Mouse (Mus musculus): ENCODE data around the gene Smagp.

Smagp gene

GRCm38 (mm10) chr15:100665411-100666218 lies 28.9 kb upstream of the Smagp start:
- CTCF ChIA-PET, result interaction anchor here (0.6 to 0.8 kb wide), 2 partner anchors 17 to 1392 kb away, joined by 4 to 11 read pairs; no protein-coding TSS in a partner anchor

GRCm38 (mm10) chr15:100664813-100665274 lies 28.1 kb upstream of the Smagp start:
- CTCF ChIA-PET, result interaction anchor here (0.8 to 1.3 kb wide), 2 partner anchors 12 to 18 kb away, joined by 3 to 11 read pairs; no protein-coding TSS in a partner anchor

- CTCF ChIA-PET, result no interaction called here
Measured at GRCm38 (mm10) chr15:100660805-100661204, 24.1 kb upstream of the Smagp start.

DNA sequence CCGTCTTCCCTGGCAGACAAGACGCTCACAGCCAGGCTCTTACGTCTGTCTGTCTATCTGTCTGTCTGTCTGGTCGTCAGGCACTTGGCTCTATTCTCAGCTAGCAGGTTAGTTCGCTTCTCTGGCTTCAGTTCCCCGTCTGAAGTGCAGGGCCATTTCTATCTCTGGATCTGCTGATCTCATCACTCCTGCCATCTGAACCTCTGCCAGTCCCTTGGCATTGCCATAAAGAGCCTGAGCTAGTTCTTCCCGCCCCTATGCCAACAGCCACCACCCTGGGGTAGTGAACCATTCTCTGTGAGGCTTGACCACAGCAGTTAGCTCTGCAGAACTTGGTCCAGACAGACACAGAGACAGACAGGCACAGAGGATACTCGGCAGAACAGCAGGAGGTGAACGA lies 23.6 kb upstream of the Smagp start:
- CTCF ChIA-PET, result no interaction called here

DNA sequence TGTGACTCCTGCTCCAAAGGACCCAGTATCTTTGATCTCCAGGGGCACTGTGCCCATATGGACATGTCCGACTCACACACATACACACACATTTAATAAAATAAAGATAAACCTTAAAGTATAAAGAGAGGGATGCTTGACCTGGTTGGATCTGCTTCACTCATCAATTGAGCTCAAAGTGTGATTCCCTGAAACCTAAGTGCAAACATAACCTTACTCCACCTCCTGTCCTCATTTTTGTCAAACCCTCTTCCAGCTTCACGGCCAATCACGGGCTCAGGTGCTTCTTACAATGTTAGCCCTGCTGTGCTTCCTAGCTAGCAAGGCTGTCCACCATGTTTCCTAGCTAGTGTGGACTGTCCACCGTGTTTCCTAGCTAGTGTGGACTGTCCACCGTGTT lies 18.5 kb upstream of the Smagp start:
- CTCF ChIA-PET, result interaction anchor here (0.6 kb wide), 1 partner anchor 17 kb away, joined by 3 read pairs; no protein-coding TSS in a partner anchor

DNA sequence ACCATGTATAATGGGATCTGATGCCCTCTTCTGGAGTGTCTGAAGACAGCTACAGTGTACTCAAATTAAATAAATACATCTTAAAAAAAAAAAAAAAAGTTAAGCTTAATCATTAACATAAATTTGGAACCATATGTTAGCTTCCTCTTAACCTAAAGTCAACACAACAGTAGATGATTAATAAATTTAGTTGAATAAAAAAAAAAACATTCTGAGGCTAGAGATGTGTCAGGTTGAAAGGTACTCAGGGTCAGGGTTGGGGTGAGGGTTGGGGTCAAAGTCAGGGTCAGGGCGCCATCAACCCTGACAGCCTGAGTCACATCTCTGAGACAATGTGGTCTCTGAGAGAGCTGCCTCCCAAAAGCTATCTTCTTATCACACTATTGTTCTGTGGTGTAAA lies 17.5 kb upstream of the Smagp start:
- CTCF ChIA-PET, result interaction anchor here (0.7 to 0.8 kb wide), 2 partner anchors 11 to 49 kb away, joined by 3 to 4 read pairs; no protein-coding TSS in a partner anchor

GRCm38 (mm10) chr15:100651610-100652009 lies 14.9 kb upstream of the Smagp start:
- CTCF ChIA-PET, result interaction anchor here (0.6 to 0.7 kb wide), 2 partner anchors 9 to 1415 kb away, joined by 3 to 8 read pairs; no protein-coding TSS in a partner anchor

- CTCF ChIA-PET, result no interaction called here
Measured at GRCm38 (mm10) chr15:100650111-100650510, 13.4 kb upstream of the Smagp start.

DNA sequence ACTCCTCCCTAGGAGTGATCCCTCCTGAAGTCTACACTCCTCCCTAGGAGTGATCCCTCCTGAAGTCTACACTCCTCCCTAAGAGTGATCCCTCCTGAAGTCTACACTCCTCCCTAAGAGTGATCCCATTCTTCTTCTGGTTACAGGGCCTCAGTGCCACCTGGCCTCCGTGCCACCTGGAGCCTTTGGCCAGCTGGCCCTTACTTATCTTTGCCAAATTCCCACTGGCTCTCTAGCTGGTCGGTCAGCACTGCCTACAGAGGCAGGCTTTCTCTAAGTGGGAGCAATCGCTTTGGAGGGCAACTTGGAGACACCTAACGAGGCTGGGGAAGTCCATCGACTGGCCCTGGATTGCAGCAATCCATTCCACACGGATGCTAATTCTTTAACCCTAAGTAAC lies 9.4 kb upstream of the Smagp start:
- CTCF ChIA-PET, result interaction anchor here (0.5 kb wide), 1 partner anchor 11 kb away, joined by 3 read pairs; no protein-coding TSS in a partner anchor

DNA sequence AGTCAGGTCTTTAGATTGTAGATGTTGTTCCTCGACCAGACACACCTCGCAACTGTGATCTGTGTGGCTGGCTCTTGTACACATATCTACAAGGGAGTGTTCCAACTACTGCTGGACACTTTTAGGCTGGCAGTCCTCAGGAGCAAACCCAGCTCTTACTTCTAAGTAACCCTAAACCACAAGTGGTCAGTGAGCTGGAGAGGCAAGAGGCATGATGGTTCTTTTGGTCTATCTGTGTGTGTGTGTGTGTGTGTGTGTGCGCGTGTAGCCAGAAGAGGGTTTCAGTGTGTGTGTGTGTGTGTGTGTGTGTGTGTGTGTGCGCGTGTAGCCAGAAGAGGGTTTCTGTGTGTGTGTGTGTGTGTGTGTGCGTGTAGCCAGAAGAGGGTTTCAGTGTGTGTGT lies 5.7 kb upstream of the Smagp start:
- CTCF ChIA-PET, result interaction anchor here (0.7 kb wide), 3 partner anchors 9 to 48 kb away, joined by 7 to 8 read pairs (median 8); no protein-coding TSS in a partner anchor

DNA sequence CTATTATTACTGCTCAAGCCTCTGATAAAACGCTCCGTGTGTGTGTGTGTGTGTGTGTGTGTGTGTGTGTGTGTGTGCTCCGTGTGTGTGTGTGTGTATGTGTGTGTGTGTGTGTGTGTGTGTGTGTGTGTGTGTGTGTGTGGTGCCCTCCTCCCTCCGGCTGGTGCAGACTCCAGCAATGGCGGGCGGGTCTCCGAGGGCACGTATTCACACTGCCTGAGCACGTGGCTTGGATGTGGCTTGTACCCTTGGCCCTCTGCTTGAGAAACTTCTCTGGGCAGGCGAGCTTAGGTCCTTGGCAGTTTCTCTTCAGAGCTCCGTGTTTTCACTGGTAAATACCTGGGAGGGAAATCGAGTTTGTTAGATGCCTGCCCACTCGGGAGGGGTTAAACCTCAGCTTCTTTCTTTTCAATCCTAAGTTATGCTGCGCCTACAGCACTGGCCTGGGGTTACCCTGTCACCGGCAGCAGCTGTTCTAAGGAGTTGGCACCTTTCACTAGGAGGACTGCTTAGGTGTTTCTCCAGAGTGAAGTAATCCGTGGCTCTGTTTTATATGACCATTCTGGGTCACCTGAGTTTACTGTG lies 4.6 kb upstream of the Smagp start:
- CTCF ChIA-PET, result interaction anchor here (0.6 to 1.1 kb wide), 2 partner anchors 23 to 85 kb away, joined by 3 to 8 read pairs; no protein-coding TSS in a partner anchor

GRCm38 (mm10) chr15:100639972-100640750 lies 3.4 kb upstream of the Smagp start:
- CTCF ChIA-PET, result interaction anchor here (0.6 kb wide), 1 partner anchor 87 kb away, joined by 8 read pairs; no protein-coding TSS in a partner anchor

GRCm38 (mm10) chr15:100637661-100638060 lies 921 bp upstream of the Smagp start:
- CTCF ChIA-PET, result interaction anchor here (0.6 to 1.3 kb wide), 5 partner anchors 8 to 1249 kb away, joined by 3 to 8 read pairs (median 4); no protein-coding TSS in a partner anchor

DNA sequence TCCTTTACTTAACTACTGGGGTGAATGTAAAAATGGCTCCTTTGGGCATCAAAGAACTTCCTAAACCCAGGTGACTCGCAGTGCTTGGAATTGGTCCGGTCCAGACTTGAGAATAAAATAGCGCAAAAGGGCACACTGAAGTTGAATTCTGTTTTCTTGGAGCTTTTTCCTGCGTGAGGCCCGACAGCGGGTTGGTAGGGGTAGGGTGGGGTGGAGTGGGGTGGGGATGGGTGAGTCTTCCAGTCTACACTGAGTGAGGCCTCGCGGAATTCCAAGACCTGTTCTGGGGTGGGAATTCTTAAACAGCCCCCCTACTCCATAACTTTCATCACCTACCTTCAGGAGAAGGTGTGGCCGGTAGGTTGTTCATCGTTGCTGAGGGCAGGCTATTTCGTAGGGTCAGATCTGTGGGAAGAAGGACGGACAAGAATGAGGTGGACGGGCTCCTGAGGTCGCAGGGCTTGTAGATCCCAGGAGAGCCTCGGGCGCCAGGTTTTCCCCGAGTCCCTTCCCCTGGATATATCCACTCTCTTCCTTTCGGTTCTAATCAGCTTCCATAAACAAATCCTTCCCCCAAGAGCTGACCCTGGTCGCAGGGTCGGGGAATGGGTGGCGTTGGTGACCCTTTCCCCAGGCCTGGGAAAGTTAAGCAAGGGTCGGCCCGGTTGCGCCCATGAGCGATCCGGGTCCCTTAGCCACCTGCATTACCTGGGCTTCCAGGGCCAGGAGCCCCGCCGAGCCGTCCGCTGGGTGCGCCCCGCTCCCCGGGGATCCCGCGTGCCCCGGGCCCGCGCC lies 692 bp downstream of the Smagp start:
- CTCF ChIA-PET, result interaction anchor here (0.5 to 0.7 kb wide), 3 partner anchors 8 to 1316 kb away, joined by 3 read pairs; no protein-coding TSS in a partner anchor

- CTCF ChIA-PET, result interaction anchor here (0.5 to 0.7 kb wide), 2 partner anchors 11 to 1315 kb away, joined by 3 read pairs; no protein-coding TSS in a partner anchor
Measured at GRCm38 (mm10) chr15:100635239-100635638, 1.5 kb downstream of the Smagp start.

DNA sequence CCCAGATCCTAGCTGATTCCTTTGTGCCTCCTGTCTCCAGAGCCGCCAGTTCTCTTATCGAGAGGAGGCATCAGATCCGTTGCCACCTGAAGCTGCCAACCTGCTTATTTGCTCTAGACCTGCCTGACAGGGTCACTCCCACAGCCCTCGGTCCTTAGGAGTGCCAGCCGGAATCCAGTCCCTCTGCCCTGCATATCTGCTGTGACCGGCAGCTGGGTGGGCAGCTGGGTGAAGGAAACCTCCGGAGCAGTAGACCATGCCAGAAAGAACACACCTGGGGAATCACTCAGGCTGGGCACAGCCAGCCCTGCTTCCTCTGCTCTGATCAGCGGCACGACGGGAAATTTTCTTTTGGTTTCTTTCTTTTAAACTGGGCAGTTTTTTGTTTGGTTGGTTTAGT lies 3.4 kb downstream of the Smagp start:
- CTCF ChIA-PET, result interaction anchor here (0.6 kb wide), 1 partner anchor 184 kb away, joined by 3 read pairs; no protein-coding TSS in a partner anchor

- CTCF ChIA-PET, result no interaction called here
Measured at GRCm38 (mm10) chr15:100632323-100632722, 4.4 kb downstream of the Smagp start.

- CTCF ChIA-PET, result interaction anchor here (0.7 kb wide), 1 partner anchor 54 kb away, joined by 4 read pairs; no protein-coding TSS in a partner anchor
Measured at GRCm38 (mm10) chr15:100631454-100632170, 5.1 kb downstream of the Smagp start.

- CTCF ChIA-PET, result no interaction called here
Measured at GRCm38 (mm10) chr15:100630126-100630525, 6.6 kb downstream of the Smagp start.

- CTCF ChIA-PET, result no interaction called here
Measured at GRCm38 (mm10) chr15:100628797-100629196, 7.9 kb downstream of the Smagp start.
